Mouse (Mus musculus): Measurements from ENCODE around the gene Zfp771. TPM values are rescaled to one million over a fixed set of nuclear protein-coding genes. Genes with fewer than 3 reads are reported as not detected.

Zfp771 gene
- polyA plus RNA-seq, 1 experiment from 2014 or later = 82.7 TPM

Other genes with a start within 250 kb of the Zfp771 start
- 5.5 and 5.6 TPM in 2 replicates for gene Mvp, start 229.7 kb upstream of the Zfp771 start, polyA plus RNA-seq (2015; fragmentation: Nextera tagmentation; extraction: Ambion mirVana)
- gene Pagr1b, start 227.8 kb upstream of the Zfp771 start, polyA plus RNA-seq (2015; fragmentation: Nextera tagmentation; extraction: Ambion mirVana) = 0.31 TPM in 1 of 2 replicates, not detected in the other
- 48.2 and 70.2 TPM in 2 replicates for gene Pagr1a, start 226.9 kb upstream of the Zfp771 start, polyA plus RNA-seq (2015; fragmentation: Nextera tagmentation; extraction: Ambion mirVana)
- gene Gm42742, start 223.2 kb upstream of the Zfp771 start, polyA plus RNA-seq (2015; fragmentation: Nextera tagmentation; extraction: Ambion mirVana) = 52.2 and 64.8 TPM in 2 replicates
- gene Prrt2, start 223.1 kb upstream of the Zfp771 start, polyA plus RNA-seq (2015; fragmentation: Nextera tagmentation; extraction: Ambion mirVana) = 6.9 and 10.4 TPM in 2 replicates
- gene Maz, start 217.2 kb upstream of the Zfp771 start, polyA plus RNA-seq (2015; fragmentation: Nextera tagmentation; extraction: Ambion mirVana) = 61.9 and 64.6 TPM in 2 replicates
- gene Kif22, start 201.8 kb upstream of the Zfp771 start, polyA plus RNA-seq (2015; fragmentation: Nextera tagmentation; extraction: Ambion mirVana) = 113 and 118 TPM in 2 replicates
- not detected in 2 replicates for gene Zg16, start 156.9 kb upstream of the Zfp771 start, polyA plus RNA-seq (2015; fragmentation: Nextera tagmentation; extraction: Ambion mirVana)
- 2.6 and 2.7 TPM in 2 replicates for gene AI467606, start 152.9 kb upstream of the Zfp771 start, polyA plus RNA-seq (2015; fragmentation: Nextera tagmentation; extraction: Ambion mirVana)
- 3.1 and 3.4 TPM in 2 replicates for gene Qprt, start 122.0 kb upstream of the Zfp771 start, polyA plus RNA-seq (2015; fragmentation: Nextera tagmentation; extraction: Ambion mirVana)
- 0.25 and 0.34 TPM in 2 replicates for gene Spn, start 106.5 kb upstream of the Zfp771 start, polyA plus RNA-seq (2015; fragmentation: Nextera tagmentation; extraction: Ambion mirVana)
- 72.2 and 72.4 TPM in 2 replicates for gene Cd2bp2, start 48.2 kb upstream of the Zfp771 start, polyA plus RNA-seq (2015; fragmentation: Nextera tagmentation; extraction: Ambion mirVana)
- 31.7 and 34.8 TPM in 2 replicates for gene Tbc1d10b, start 35.8 kb upstream of the Zfp771 start, polyA plus RNA-seq (2015; fragmentation: Nextera tagmentation; extraction: Ambion mirVana)
- 350 and 353 TPM in 2 replicates for gene Mylpf, start 35.4 kb upstream of the Zfp771 start, polyA plus RNA-seq (2015; fragmentation: Nextera tagmentation; extraction: Ambion mirVana)
- 51.8 and 52.1 TPM in 2 replicates for gene Zfp553, start 11.2 kb upstream of the Zfp771 start, polyA plus RNA-seq (2015; fragmentation: Nextera tagmentation; extraction: Ambion mirVana)
- gene Sept1, start 11.1 kb upstream of the Zfp771 start, polyA plus RNA-seq (2015; fragmentation: Nextera tagmentation; extraction: Ambion mirVana) = 23.5 and 27.9 TPM in 2 replicates
- gene Dctpp1, start 16.4 kb downstream of the Zfp771 start, polyA plus RNA-seq (2015; fragmentation: Nextera tagmentation; extraction: Ambion mirVana) = 172 and 176 TPM in 2 replicates
- gene Sephs2, start 29.8 kb downstream of the Zfp771 start, polyA plus RNA-seq (2015; fragmentation: Nextera tagmentation; extraction: Ambion mirVana) = 69.4 and 72.8 TPM in 2 replicates
- gene Itgal, start 52.0 kb downstream of the Zfp771 start, polyA plus RNA-seq (2015; fragmentation: Nextera tagmentation; extraction: Ambion mirVana) = 0.69 TPM in 2 replicates
- gene Zfp768, start 101.3 kb downstream of the Zfp771 start, polyA plus RNA-seq (2015; fragmentation: Nextera tagmentation; extraction: Ambion mirVana) = 19.8 and 20.6 TPM in 2 replicates
- gene Zfp747, start 131.8 kb downstream of the Zfp771 start, polyA plus RNA-seq (2015; fragmentation: Nextera tagmentation; extraction: Ambion mirVana) = 8.7 and 9.2 TPM in 2 replicates
- gene 9130019O22Rik, start 142.9 kb downstream of the Zfp771 start, polyA plus RNA-seq (2015; fragmentation: Nextera tagmentation; extraction: Ambion mirVana) = 5.9 and 6.8 TPM in 2 replicates
- 7.6 and 7.9 TPM in 2 replicates for gene E430018J23Rik, start 149.4 kb downstream of the Zfp771 start, polyA plus RNA-seq (2015; fragmentation: Nextera tagmentation; extraction: Ambion mirVana)
- 8.1 and 8.4 TPM in 2 replicates for gene Zfp764, start 162.5 kb downstream of the Zfp771 start, polyA plus RNA-seq (2015; fragmentation: Nextera tagmentation; extraction: Ambion mirVana)
- gene Zfp688, start 177.8 kb downstream of the Zfp771 start, polyA plus RNA-seq (2015; fragmentation: Nextera tagmentation; extraction: Ambion mirVana) = 27.4 and 28.8 TPM in 2 replicates
- gene Zfp689, start 204.9 kb downstream of the Zfp771 start, polyA plus RNA-seq (2015; fragmentation: Nextera tagmentation; extraction: Ambion mirVana) = 12.2 and 13.9 TPM in 2 replicates
- gene Prr14, start 215.3 kb downstream of the Zfp771 start, polyA plus RNA-seq (2015; fragmentation: Nextera tagmentation; extraction: Ambion mirVana) = 37.6 and 42.3 TPM in 2 replicates
- gene Fbrs, start 234.9 kb downstream of the Zfp771 start, polyA plus RNA-seq (2015; fragmentation: Nextera tagmentation; extraction: Ambion mirVana) = 15.0 and 15.3 TPM in 2 replicates

All from limb, embryonic 13.5 days (tissue).